Mouse (Mus musculus) adrenal gland (tissue): Measurements from ENCODE around the gene Nucb1.
"Not testable (repeated sequence)": the region's sequence is repeated elsewhere in the genome, so short reads cannot be mapped to it uniquely, and the experiment has no call there.

Source experiments
- intact Hi-C: fragments of 180-260 bp; cut with DNase I; formaldehyde crosslinking; loops from one replicate; pipeline ENCODE4 v1.15.1; 2025

Nucb1 gene

GRCm38 (mm10) chr7:45491264-45491663, 18.9 kb downstream of the Nucb1 start:
- intact Hi-C loops = no loop called here

GRCm38 (mm10) chr7:45490822-45491221, 19.4 kb downstream of the Nucb1 start:
- intact Hi-C loops = no loop called here

- intact Hi-C loops = no loop called here
Observed at GRCm38 (mm10) chr7:45489578-45489977, 20.6 kb downstream of the Nucb1 start.

GRCm38 (mm10) chr7:45488293-45489204, 21.7 kb downstream of the Nucb1 start, which contains the start of gene Dhdh:
TSS of gene Dhdh (minus strand) at chr7:45488805.
- intact Hi-C loops = no loop called here

- intact Hi-C loops = no loop called here
Observed at GRCm38 (mm10) chr7:45487861-45488292, 22.3 kb downstream of the Nucb1 start.

GRCm38 (mm10) chr7:45486761-45487415, 23.3 kb downstream of the Nucb1 start, which contains the start of gene Gm45808:
TSS of gene Gm45808 (minus strand) at chr7:45486811.
- intact Hi-C loops = no loop called here

- intact Hi-C loops = no loop called here
Observed at GRCm38 (mm10) chr7:45486158-45486557, 24.0 kb downstream of the Nucb1 start.

GRCm38 (mm10) chr7:45484985-45485384, 25.2 kb downstream of the Nucb1 start:
- intact Hi-C loops = not testable (repeated sequence)

- intact Hi-C loops = no loop called here
Observed at GRCm38 (mm10) chr7:45482166-45482565, 28.0 kb downstream of the Nucb1 start.

GRCm38 (mm10) chr7:45481374-45481927, 28.8 kb downstream of the Nucb1 start, which contains the start of gene Tulp2:
TSS of gene Tulp2 (plus strand) at chr7:45481877.
- intact Hi-C loops = no loop called here

GRCm38 (mm10) chr7:45480310-45480709, 29.9 kb downstream of the Nucb1 start:
- intact Hi-C loops = not testable (repeated sequence)

- intact Hi-C loops = loop anchor here (5.0 kb wide), 1 partner anchor 49 kb away; the partner anchor contains the start of genes Plekha4 and Ppp1r15a
Observed at GRCm38 (mm10) chr7:45478774-45479173, 31.4 kb downstream of the Nucb1 start.

GRCm38 (mm10) chr7:45477003-45477402, 33.2 kb downstream of the Nucb1 start:
- intact Hi-C loops = loop anchor here (5.0 kb wide), 1 partner anchor 50 kb away; the partner anchor contains the start of genes Plekha4 and Ppp1r15a

- intact Hi-C loops = loop anchor here (5.0 kb wide), 1 partner anchor 51 kb away; the partner anchor contains the start of genes Plekha4 and Ppp1r15a
Observed at GRCm38 (mm10) chr7:45476453-45476852, 33.8 kb downstream of the Nucb1 start.

GRCm38 (mm10) chr7:45475291-45475969, 34.8 kb downstream of the Nucb1 start:
- intact Hi-C loops = loop anchor here (5.0 kb wide), 1 partner anchor 52 kb away; the partner anchor contains the start of genes Plekha4 and Ppp1r15a

GRCm38 (mm10) chr7:45470869-45471268, 39.3 kb downstream of the Nucb1 start:
- intact Hi-C loops = loop anchor here (5.0 kb wide), 1 partner anchor 46 kb away; no protein-coding TSS in a partner anchor

- intact Hi-C loops = no loop called here
Observed at GRCm38 (mm10) chr7:45467090-45467670, 43.0 kb downstream of the Nucb1 start.

- intact Hi-C loops = no loop called here
Observed at GRCm38 (mm10) chr7:45466283-45467089, 43.7 kb downstream of the Nucb1 start, which contains the start of gene Bax. TSS of gene Bax (minus strand) at chr7:45466898.

- intact Hi-C loops = no loop called here
Observed at GRCm38 (mm10) chr7:45465549-45465948, 44.7 kb downstream of the Nucb1 start.
